ENCODE assay signal across 22 mouse cellular contexts in the genomic region with DNA sequence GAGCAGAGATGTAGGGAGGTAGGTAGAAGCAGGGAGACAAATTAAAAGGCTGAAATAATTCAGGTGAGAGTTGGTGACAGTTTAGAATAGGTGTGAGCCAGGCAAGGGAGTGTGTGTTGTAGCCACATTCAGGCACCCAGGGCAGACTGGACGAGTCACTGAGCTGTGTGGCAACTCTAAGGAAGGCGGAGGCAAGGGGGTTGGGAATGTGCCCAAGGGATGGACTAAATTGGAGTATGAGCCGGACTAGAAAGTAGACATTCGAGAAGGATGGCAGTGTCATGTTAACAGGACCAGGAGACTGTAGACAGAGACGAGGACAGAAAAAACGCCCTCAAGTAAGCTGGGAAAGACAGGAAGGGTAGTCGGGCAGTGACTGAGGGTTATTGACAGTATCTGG.
"Had no signal": no experiment of that assay in that cellular context is flagged by ENCODE, and none has a peak within 500 bp of the region (broad histone marks: within the 10 kb centered on the region; RNA-seq: fewer than 3 reads in every experiment).

No protein-coding gene starts in this region.

- H3K4me2 ChIP-seq: limb, embryonic 12.5 days; limb, embryonic 15.5 days; liver, embryonic 11.5 days; lung, embryonic 15.5 days; midbrain, embryonic 12.5 days; midbrain, embryonic 15.5 days; neural tube, embryonic 12.5 days; neural tube, embryonic 15.5 days; stomach, embryonic 15.5 days had no signal

- H3K27ac ChIP-seq: limb, embryonic 12.5 days; limb, embryonic 15.5 days; liver, embryonic 14.5 days; lung, embryonic 15.5 days; midbrain, embryonic 12.5 days; midbrain, embryonic 15.5 days; neural tube, embryonic 12.5 days; neural tube, embryonic 15.5 days; stomach, embryonic 15.5 days had no signal

- H3K27me3 ChIP-seq: limb, embryonic 12.5 days; limb, embryonic 15.5 days; lung, embryonic 15.5 days; megakaryocyte, embryonic 14.5 days; midbrain, embryonic 15.5 days; neural tube, embryonic 12.5 days; neural tube, embryonic 15.5 days; stomach, embryonic 15.5 days had no signal

- H3K4me1 ChIP-seq: limb, embryonic 12.5 days; limb, embryonic 15.5 days; lung, embryonic 15.5 days; megakaryocyte, embryonic 14.5 days; midbrain, embryonic 15.5 days; neural tube, embryonic 12.5 days; stomach, embryonic 15.5 days had no signal

- ATAC-seq: liver, postnatal 0 days; midbrain, embryonic 15.5 days had no signal

- DNase-seq: kidney, adult 18-20 months; kidney, adult 9 months; kidney, postnatal 14 days; kidney, postnatal 4 days; left cerebral cortex, postnatal 4 days; liver, postnatal 0 days; lung, postnatal 10 days; lung, postnatal 36 days; retina, postnatal 1 day; right cerebral cortex, postnatal 25 days; thymus, postnatal 25 days had no signal

- H3K4me3 ChIP-seq: limb, embryonic 12.5 days; limb, embryonic 15.5 days; lung, embryonic 15.5 days; megakaryocyte, embryonic 14.5 days; midbrain, embryonic 12.5 days; midbrain, embryonic 15.5 days; neural tube, embryonic 12.5 days; neural tube, embryonic 15.5 days; stomach, embryonic 15.5 days had no signal

- H3K9ac ChIP-seq: limb, embryonic 12.5 days; limb, embryonic 15.5 days; liver, embryonic 14.5 days; liver, postnatal 0 days; lung, embryonic 15.5 days; midbrain, embryonic 12.5 days; midbrain, embryonic 15.5 days; neural tube, embryonic 12.5 days; neural tube, embryonic 15.5 days; stomach, embryonic 15.5 days had no signal

- H3K36me3 ChIP-seq: limb, embryonic 12.5 days; limb, embryonic 15.5 days; lung, embryonic 15.5 days; midbrain, embryonic 12.5 days; midbrain, embryonic 15.5 days; neural tube, embryonic 12.5 days; neural tube, embryonic 15.5 days; stomach, embryonic 15.5 days had no signal

- H3K9me3 ChIP-seq: limb, embryonic 12.5 days; limb, embryonic 15.5 days; lung, embryonic 15.5 days; midbrain, embryonic 12.5 days; midbrain, embryonic 15.5 days; neural tube, embryonic 12.5 days; neural tube, embryonic 15.5 days; stomach, embryonic 15.5 days had no signal
